Mouse (Mus musculus) small intestine, adult 2 months (tissue): ENCODE results near the gene Mylpf. TPM values are rescaled to one million over a fixed set of nuclear protein-coding genes. Genes with fewer than 3 reads are reported as not detected.

Experiments
- H3K27ac ChIP-seq: fragments of 200-500 bp; 2 replicates; pipeline ENCODE4 v1.5.1; 2012; ENCODE audit warnings: low read depth, low read length, control low read depth, inconsistent platforms; ENCODE audit not compliant: insufficient read depth
- H3K27me3 ChIP-seq: fragments of 200-500 bp; 2 replicates; pipeline ENCODE4 v1.6.1; 2012; ENCODE audit warnings: mild to moderate bottlenecking, moderate library complexity, low read length, inconsistent platforms; ENCODE audit not compliant: control insufficient read depth, insufficient read depth
- H3K36me3 ChIP-seq: fragments of 200-500 bp; 2 replicates; pipeline ENCODE4 v1.6.1; 2012; ENCODE audit warnings: mild to moderate bottlenecking, low read length, control low read depth, inconsistent platforms; ENCODE audit not compliant: control insufficient read depth, insufficient read depth
- H3K4me1 ChIP-seq: fragments of 200-500 bp; 2 replicates; pipeline ENCODE4 v1.6.1; 2012; ENCODE audit warnings: low read length, inconsistent platforms, mixed read lengths; ENCODE audit not compliant: control insufficient read depth, insufficient read depth, insufficient read length
- H3K4me3 ChIP-seq: fragments of 200-500 bp; 2 replicates; pipeline ENCODE4 v1.5.1; 2012; ENCODE audit warnings: low read depth, mild to moderate bottlenecking, control low read depth, inconsistent platforms, low read length, moderate library complexity
- CTCF ChIP-seq: fragments of 200-500 bp; IDR thresholded peaks from 2 replicates; pipeline ENCODE4 v1.5.1; 2012; ENCODE audit warnings: low read depth, mild to moderate bottlenecking, control low read depth, inconsistent platforms, low read length, moderate library complexity, mixed read lengths; ENCODE audit not compliant: insufficient replicate concordance, insufficient read length; ENCODE audit errors: extremely low read depth
- POLR2A ChIP-seq: fragments of 200-500 bp; IDR thresholded peaks from 2 replicates; pipeline ENCODE4 v1.6.1; 2012; ENCODE audit warnings: low read depth, mild to moderate bottlenecking, control low read depth, inconsistent platforms, low read length, moderate library complexity
- WGBS: fragments of 180-500 bp; shearing (Covaris S2); methylation state at CpG from one replicate; pipeline ENCODE4 v1.1.7; 2018; 5-methylcytosine and 5-hydroxymethylcytosine counted together
- polyA plus RNA-seq: library from polyadenylated mRNA; depleted of rRNA; stranded (reverse); fragments of >200 nt; gene quantifications from 2 replicates; pipeline ENCODE4 v1.2.3, GENCODE M21; 2012

Mylpf gene
- polyA plus RNA-seq, 1 experiment = 1.3 TPM

DNA sequence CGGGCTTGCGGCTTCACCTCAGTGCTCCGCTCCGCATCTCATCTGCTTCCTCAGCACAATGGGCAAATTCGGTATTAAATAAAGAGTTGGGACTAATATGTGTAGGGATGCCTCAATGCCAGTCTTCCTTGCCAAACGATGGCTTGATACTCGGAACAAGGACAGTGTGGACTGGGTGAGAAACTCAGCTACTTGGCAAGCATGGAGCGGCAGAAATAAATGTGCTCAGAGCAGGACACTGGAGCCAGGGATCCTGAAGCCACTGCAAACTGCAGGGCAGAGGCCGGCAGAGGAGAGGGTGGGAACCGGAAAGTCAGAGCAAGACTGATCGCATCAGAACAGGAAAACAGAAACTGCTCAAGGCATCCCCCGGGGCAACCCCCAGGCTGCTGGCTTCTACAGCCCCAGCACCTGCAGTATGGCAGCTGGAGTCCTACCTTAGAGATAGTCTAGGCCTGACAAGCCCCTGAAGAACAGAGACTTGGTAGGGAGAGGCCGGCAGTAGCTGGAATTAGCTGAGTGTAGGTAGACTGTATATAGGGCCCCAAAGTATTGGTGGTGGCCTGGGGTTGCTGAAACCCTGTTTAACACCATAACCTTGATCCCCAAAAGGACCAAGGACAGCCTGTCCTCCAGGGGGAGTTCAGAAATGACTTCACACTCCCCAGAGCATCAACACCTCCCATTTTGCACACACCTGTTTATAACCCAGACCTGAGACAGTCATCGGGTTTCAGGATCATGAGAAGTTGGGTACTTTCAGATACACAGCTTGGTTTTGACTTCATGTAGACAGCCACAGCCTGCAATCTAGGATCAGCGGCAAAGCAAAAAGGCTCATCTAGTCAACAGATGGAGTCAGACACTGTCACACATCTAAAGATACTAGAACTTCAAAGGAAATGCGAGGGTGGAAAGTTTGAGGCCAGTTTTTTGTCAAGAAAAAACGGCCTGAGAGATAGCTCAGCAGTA lies 20.1 kb upstream of the Mylpf start:
- 73% methylated on average over 17 of the region's 17 CpGs for WGBS
- no peak for TF ChIP-seq CTCF
- no peak for TF ChIP-seq POLR2A
- H3K27me3 ChIP-seq = no peaks in the 10 kb centered on the region
- peaks cover 5% of the 10 kb centered on the region; the same call in 1 of the 2 replicates for H3K4me1 ChIP-seq
- no peak overlapping the region for H3K4me3 ChIP-seq
- peaks cover 22% of the 10 kb centered on the region for H3K36me3 ChIP-seq
- H3K27ac ChIP-seq = peak overlapping the region; percentile 69

- H3K36me3 ChIP-seq = peaks cover 29% of the 10 kb centered on the region
- no peaks in the 10 kb centered on the region for H3K27me3 ChIP-seq
- WGBS = 82% methylated on average over 6 of the region's 6 CpGs
- TF ChIP-seq CTCF = no peak
- no peak for TF ChIP-seq POLR2A
- H3K4me1 ChIP-seq = peaks cover 13% of the 10 kb centered on the region
- 0 out of 2 replicates have a peak overlapping the region, but pooled peaks have one; percentile 5 for H3K27ac ChIP-seq
- no peak overlapping the region for H3K4me3 ChIP-seq
Observed at GRCm38 (mm10) chr7:127190672-127191071, 18.0 kb upstream of the Mylpf start.

DNA sequence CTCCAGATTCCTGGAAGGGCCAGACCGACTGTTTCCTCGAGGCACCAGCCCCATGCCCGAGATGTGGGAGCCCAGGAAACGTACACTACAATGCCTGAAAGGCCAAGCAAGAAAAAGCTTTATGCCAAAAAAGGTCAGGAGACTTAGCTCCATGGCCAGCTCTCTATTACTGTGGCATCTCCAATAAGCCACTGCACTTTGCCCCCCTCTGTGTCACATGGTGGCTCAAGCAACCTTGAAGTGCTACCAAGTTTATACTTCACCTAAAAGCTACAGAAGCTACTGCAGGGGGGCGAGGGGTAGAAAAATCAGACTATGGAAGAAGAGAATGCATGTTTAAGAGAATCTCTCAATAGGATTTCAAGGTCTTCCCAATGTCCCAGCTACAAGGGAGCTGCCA lies 15.7 kb upstream of the Mylpf start:
- TF ChIP-seq POLR2A (no peak), CTCF (no peak)
- H3K36me3 ChIP-seq = peaks cover 36% of the 10 kb centered on the region
- WGBS = 75% methylated on average over 5 of the region's 5 CpGs
- H3K27me3 ChIP-seq = no peaks in the 10 kb centered on the region
- peaks cover 16% of the 10 kb centered on the region for H3K4me1 ChIP-seq
- no peak overlapping the region for H3K4me3 ChIP-seq
- no peak overlapping the region for H3K27ac ChIP-seq

DNA sequence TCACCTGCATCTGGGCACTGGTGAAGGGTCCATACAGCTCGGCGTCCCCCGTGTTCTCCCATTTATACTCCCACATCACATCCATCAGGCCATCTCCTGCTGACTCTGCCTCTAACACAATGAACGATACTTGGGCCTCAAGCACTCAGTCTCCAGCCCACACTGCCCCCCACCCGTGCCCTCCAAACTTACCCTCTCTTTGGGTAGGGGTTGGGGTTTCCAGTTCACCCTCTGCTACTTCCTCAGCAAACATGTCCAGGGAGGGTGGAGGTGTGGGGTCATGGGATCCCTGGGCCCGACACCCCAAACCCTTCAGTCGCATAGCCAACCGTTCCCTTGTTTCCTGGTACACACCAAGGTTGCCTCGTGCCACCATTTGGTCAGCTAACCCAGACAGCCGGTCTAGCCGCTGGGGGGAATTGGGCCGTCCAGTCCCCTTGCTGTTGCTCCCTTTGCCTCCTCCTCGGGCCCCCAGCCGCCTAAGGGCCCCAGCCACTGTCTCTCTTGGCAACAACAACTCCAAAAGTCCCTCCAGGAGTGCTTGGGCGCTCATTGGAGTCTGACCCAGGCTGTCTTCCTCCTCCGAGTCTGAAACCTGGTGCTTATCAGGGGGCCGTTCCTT lies 14.6 kb upstream of the Mylpf start:
- H3K36me3 ChIP-seq = peaks cover 47% of the 10 kb centered on the region
- H3K27ac ChIP-seq = no peak overlapping the region
- H3K4me3 ChIP-seq = peak overlapping the region; percentile 87
- H3K27me3 ChIP-seq = no peaks in the 10 kb centered on the region
- WGBS = 64% methylated on average over 17 of the region's 17 CpGs
- no peak for TF ChIP-seq CTCF
- TF ChIP-seq POLR2A = no peak
- peaks cover 16% of the 10 kb centered on the region for H3K4me1 ChIP-seq

- Histone ChIP-seq H3K4me3 (peak overlapping the region; percentile 87), H3K4me1 (peaks cover 13% of the 10 kb centered on the region), H3K27ac (peak overlapping the region; percentile 56; the same call in 1 of the 2 replicates), H3K27me3 (no peaks in the 10 kb centered on the region), H3K36me3 (peaks cover 52% of the 10 kb centered on the region)
- TF ChIP-seq CTCF (no peak), POLR2A (no peak)
- 35% methylated on average over 7 of the region's 7 CpGs for WGBS
Observed at GRCm38 (mm10) chr7:127194633-127195029, 14.1 kb upstream of the Mylpf start.

DNA sequence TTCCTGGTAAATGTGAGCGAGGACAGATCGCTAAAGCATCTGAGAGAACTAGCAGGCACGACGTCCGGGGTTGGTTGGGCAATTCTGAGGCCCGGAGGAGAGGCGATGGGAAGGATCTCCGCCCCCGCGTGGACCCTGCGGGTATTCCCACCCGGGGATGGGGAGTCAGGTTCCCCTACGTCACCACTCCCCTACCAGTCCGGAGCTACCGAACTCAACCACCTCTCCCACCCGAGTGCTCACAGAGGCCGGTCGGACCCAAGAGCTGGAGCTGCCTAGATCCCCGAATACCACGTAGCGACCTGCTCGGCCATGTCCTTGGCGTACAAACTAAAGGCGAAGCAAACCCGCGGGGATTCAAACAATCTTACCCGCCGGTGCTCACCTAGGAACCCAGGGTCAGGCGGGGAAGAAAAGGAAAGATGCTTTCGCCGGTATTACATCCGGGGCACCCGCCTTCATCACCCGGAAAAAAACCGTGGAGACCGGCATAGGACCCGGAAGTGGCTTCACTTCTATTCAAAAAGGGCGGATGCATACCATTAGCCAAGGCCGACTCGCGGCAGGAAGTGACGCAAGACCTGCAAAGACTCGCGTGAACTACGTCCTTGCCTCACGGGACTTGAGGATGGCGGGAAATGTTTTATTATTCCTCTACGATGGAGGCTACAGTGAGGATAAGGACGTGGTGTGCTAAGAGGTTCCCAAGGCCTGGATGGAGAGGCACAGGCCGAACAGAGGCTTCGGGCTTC lies 13.0 kb upstream of the Mylpf start, which contains the start of gene Cd2bp2:
Cd2bp2 (minus strand) TSS at position 507 of the 752 bp plus-strand sequence.
- no peaks in the 10 kb centered on the region for H3K27me3 ChIP-seq
- peak within 1 kb of the TSS; percentile 87 for H3K4me3 ChIP-seq
- under 1% methylated on average over 51 of the region's 51 CpGs for WGBS
- TF ChIP-seq POLR2A (no peak; the same call in none of the 2 replicates), CTCF (no peak)
- peaks cover 63% of the 10 kb centered on the region for H3K36me3 ChIP-seq
- H3K4me1 ChIP-seq = peaks cover 13% of the 10 kb centered on the region
- peak within 1 kb of the TSS; percentile 56 for H3K27ac ChIP-seq

GRCm38 (mm10) chr7:127196484-127196883 lies 12.2 kb upstream of the Mylpf start:
- H3K27me3 ChIP-seq = no peaks in the 10 kb centered on the region
- H3K36me3 ChIP-seq = peaks cover 66% of the 10 kb centered on the region
- H3K4me1 ChIP-seq = peaks cover 13% of the 10 kb centered on the region
- H3K27ac ChIP-seq = peak overlapping the region; percentile 30; the same call in 1 of the 2 replicates
- peak overlapping the region; percentile 87; the same call in 1 of the 2 replicates for H3K4me3 ChIP-seq
- no peak for TF ChIP-seq POLR2A
- TF ChIP-seq CTCF = no peak
- WGBS = 21% methylated on average over 11 of the region's 11 CpGs
